Mouse (Mus musculus) CD4-positive, CD25-positive, alpha-beta regulatory T cell, adult 2 months (primary cell): ENCODE results near the gene Gm36176.

Experiments
- DNase-seq: peaks from one replicate; pipeline ENCODE4 v3.0.0-alpha.2; 2012; ENCODE audit warnings: low read depth, low spot score

Gm36176 gene

DNA sequence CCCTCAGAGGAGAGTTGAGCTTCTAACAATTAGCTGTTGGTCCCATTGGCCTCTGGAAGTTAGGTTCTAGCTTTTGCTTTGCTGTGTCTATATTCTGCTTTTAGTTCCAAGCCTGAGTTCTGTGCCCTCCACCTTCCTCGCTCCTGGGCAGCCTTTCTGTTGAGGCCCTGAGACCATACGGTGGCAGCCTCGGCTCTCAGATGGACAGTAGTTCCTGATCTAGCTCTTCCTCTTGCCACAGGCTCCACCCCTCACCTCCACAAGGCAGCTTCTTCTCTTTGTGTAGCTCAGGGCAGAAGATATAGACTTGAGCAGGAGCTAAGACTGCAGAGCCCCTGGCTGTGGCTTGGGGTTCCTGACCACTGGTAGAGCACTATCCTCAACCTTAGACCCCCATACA, 33.7 kb downstream of the Gm36176 start:
- DNase-seq, result no peak

DNA sequence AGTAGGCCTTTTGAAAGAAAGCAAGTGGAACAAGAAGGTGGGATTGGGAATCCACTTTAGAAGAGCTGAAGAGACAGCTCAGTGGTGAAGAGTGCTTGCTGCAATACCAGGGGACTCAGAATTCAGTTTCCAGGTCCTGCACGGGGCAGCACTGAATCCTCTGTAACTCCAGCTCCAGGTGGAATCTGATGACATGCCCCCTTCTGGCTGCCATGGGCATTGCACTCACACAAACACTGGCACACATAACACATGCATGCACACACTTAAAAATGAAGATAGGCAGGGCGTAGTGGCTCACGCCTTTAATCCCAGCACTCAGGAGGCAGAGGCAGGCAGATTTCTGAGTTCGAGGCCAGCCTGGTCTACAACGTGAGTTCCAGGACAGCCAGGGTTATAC, 36.0 kb downstream of the Gm36176 start:
- peak; percentile 12 for DNase-seq

GRCm38 (mm10) chr10:77886007-77886747, 39.6 kb downstream of the Gm36176 start:
- DNase-seq, result no peak

DNA sequence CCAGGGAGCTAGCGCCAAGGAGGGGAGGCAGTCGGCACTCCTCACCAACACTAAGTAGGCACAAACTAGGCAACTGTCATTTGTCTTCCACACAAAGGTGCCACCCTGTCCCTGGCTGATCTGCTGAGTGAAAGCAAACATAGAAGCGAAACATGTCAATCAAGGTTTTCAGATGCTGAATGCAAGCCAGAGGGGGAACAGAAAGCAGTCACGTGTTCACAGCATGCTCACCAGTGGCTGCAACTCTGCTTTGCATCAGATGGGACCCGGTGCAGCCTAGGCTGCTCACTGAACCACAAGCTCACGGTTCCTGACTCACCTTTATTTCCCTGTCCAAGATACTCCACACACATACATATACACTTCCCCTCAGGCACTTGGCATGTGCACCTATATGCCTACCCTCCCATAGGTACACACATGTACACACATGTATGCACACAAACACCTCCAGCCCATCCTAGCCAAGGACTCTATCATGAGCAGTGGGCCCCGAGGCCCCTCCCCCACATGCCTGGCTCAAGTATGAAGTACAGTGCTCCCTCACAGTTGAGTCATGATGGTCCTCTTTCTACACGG, 44.5 kb downstream of the Gm36176 start:
- DNase-seq, result no peak

DNA sequence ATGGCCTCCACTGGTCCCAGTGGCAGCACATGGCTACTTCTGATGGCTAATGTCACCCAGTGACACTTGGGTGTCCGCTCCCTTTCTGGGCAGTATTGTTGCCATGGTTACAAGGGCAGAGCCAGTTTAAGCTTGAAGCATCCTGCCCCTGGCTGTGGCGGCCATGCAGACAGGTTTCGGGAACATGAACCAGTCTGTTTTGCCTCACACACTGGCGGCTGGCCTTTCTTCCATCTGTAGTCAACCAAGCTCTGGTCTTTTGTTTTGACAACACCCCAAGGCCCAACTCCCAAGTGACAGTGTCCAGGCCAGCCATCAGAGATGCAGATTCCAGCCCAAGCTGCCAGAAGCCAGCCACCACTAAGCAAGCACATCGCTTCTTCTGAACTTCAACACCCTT, 49.0 kb downstream of the Gm36176 start:
- no peak for DNase-seq
